Mouse (Mus musculus) kidney, embryonic 14.5 days (tissue): Measurements from ENCODE around the gene Syt9. TPM values are rescaled to one million over a fixed set of nuclear protein-coding genes. Genes with fewer than 3 reads are reported as not detected.
A peak's percentile ranks its signal among the peaks of the same experiment; 100 is the strongest.
"Not testable (repeated sequence)": the region's sequence is repeated elsewhere in the genome, so short reads cannot be mapped to it uniquely, and the experiment has no call there.

Source experiments
- ATAC-seq: fragments of 200-750 bp; cut with Nextera tagmentation; 2 replicates; pipeline ENCODE4 v1.8.0; 2017; ENCODE audit warnings: moderate number of reproducible peaks, mild to moderate bottlenecking, moderate TSS enrichment, moderate library complexity; ENCODE audit not compliant: low FRiP score, low TSS enrichment
- H3K27ac ChIP-seq: fragments of 300-500 bp; sonication (generic); 2 replicates; pipeline ENCODE4 v1.5.1; 2014; ENCODE audit warnings: low read depth, mild to moderate bottlenecking, low read length, moderate library complexity, mixed read lengths
- H3K27me3 ChIP-seq: fragments of 300-500 bp; sonication (generic); 2 replicates; pipeline ENCODE4 v1.6.1; 2014; ENCODE audit warnings: mild to moderate bottlenecking, low read length; ENCODE audit not compliant: control insufficient read depth, insufficient read depth
- H3K36me3 ChIP-seq: fragments of 300-500 bp; sonication (generic); 2 replicates; pipeline ENCODE4 v1.6.1; 2014; ENCODE audit warnings: low read length, mixed read lengths; ENCODE audit not compliant: control insufficient read depth, insufficient read depth
- H3K4me1 ChIP-seq: fragments of 300-500 bp; sonication (generic); 2 replicates; pipeline ENCODE4 v1.6.1; 2014; ENCODE audit warnings: low read length, mixed read lengths; ENCODE audit not compliant: control insufficient read depth, insufficient read depth
- H3K4me2 ChIP-seq: fragments of 300-500 bp; sonication (generic); replicated peaks from 2 replicates; pipeline ENCODE4 v1.6.1; 2014; ENCODE audit warnings: low read depth, mild to moderate bottlenecking, low read length
- H3K4me3 ChIP-seq: fragments of 300-500 bp; sonication (generic); 2 replicates; pipeline ENCODE4 v1.5.1; 2014; ENCODE audit warnings: mild to moderate bottlenecking, low read length
- H3K9ac ChIP-seq: fragments of 300-500 bp; sonication (generic); 2 replicates; pipeline ENCODE4 v1.6.1; 2014; ENCODE audit warnings: low read depth, mild to moderate bottlenecking, low read length, moderate library complexity
- H3K9me3 ChIP-seq: fragments of 300-500 bp; sonication (generic); 2 replicates; pipeline ENCODE4 v1.6.1; 2016; ENCODE audit warnings: low read length; ENCODE audit not compliant: control insufficient read depth
- WGBS: fragments of 180-500 bp; shearing (Covaris S2); extraction: QIAGEN DNeasy Blood & Tissue Kit; methylation state at CpG from one replicate; pipeline ENCODE4 v1.1.7; 2014; 5-methylcytosine and 5-hydroxymethylcytosine counted together
- polyA plus RNA-seq: library from polyadenylated mRNA; unstranded; fragments of >200 nt; fragmentation: Nextera tagmentation; extraction: Ambion mirVana; gene quantifications from 2 replicates; pipeline ENCODE4 v1.2.1, GENCODE M21; 2014

The Syt9 gene
- polyA plus RNA-seq, 1 experiment from 2014 or later: 4.8 TPM

GRCm38 (mm10) chr7:107478979-107479965, 108.7 kb downstream of the Syt9 start:
- 46% methylated on average over 7 of the region's 7 CpGs for WGBS
- no peak overlapping the region for H3K27ac ChIP-seq

DNA sequence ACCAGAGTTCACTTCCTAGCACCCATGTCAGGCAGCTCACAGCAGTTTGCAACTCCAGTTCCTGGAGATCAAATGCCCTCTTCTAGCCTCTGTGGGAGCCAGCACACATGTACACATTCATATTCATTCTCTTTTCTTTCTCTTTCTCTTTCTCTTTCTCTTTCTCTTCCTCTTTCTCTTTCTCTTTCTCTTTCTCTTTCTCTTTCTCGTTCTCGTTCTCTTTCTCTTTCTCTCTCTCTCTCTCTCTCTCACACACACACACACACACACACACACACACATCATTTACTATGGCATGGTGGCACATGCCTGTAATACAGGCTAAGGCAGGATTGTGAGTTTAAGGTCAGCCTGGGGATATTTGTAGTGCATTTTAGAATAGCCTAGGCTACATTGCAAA, 115.2 kb downstream of the Syt9 start:
- not testable (repeated sequence) for H3K4me3 ChIP-seq, H3K4me1 ChIP-seq, ATAC-seq, H3K27me3 ChIP-seq, H3K9me3 ChIP-seq, H3K9ac ChIP-seq, H3K36me3 ChIP-seq, H3K4me2 ChIP-seq, H3K27ac ChIP-seq
- WGBS: 88% methylated on average over 2 of the region's 2 CpGs

More at GRCm38 (mm10) chr7:107478979-107479965, 108.7 kb downstream of the Syt9 start:
- no peaks in the 10 kb centered on the region for H3K9me3 ChIP-seq
- 0 out of 2 replicates have a peak, but pooled peaks have one; percentile 32 for ATAC-seq
- H3K4me1 ChIP-seq: no peaks in the 10 kb centered on the region
- no peak overlapping the region for H3K9ac ChIP-seq
- no peaks in the 10 kb centered on the region for H3K36me3 ChIP-seq
- H3K27me3 ChIP-seq: no peaks in the 10 kb centered on the region
- H3K4me2 ChIP-seq: no peak overlapping the region
- H3K4me3 ChIP-seq: no peak overlapping the region

DNA sequence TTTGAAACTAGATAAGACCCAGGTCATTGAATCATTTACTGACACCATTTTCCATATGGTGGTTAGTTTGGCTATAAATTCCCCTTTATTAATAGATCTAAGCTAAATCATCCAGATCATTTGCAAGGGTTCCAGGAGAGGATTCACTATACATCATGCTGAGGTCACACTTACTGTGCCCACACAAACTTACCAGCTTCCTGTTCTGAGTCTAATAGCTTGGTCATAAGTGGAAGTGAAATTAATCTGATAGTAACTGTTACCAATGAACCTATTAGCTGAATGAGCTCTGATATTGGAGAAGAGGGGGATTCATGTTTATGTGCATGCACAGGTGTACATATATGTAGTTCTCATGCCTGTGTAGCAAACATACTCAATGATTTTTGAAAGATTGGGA, 124.9 kb downstream of the Syt9 start:
- Histone ChIP-seq H3K9me3 (no peaks in the 10 kb centered on the region), H3K4me2 (no peak overlapping the region), H3K4me3 (no peak overlapping the region), H3K4me1 (no peaks in the 10 kb centered on the region), H3K27ac (no peak overlapping the region), H3K36me3 (no peaks in the 10 kb centered on the region), H3K9ac (no peak overlapping the region), H3K27me3 (no peaks in the 10 kb centered on the region)
- no peak for ATAC-seq

DNA sequence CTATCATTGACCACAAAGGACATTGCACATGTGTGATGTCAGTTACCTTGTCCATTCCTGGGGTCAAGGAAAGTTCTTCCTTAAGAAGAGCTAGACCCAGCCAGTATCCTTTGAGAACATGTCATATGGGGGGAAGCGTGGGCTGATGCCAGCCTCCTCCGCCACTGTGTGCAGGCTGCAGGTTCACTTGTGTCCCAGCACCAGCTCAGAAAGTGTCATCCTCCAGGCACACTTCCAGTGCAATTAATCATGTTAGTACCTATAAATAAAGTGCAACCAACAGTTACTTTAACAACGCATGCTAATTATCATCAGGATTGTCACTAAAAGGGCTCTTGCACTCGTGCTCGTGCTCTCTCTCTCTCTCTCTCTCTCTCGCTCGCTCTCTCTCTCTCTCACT, 126.4 kb downstream of the Syt9 start:
- H3K4me1 ChIP-seq: no peaks in the 10 kb centered on the region
- no peaks in the 10 kb centered on the region for H3K9me3 ChIP-seq
- no peak overlapping the region for H3K4me3 ChIP-seq
- WGBS: 75% methylated on average over 7 of the region's 7 CpGs
- H3K27ac ChIP-seq: no peak overlapping the region
- no peak for ATAC-seq
- no peaks in the 10 kb centered on the region for H3K27me3 ChIP-seq
- H3K36me3 ChIP-seq: no peaks in the 10 kb centered on the region
- no peak overlapping the region for H3K4me2 ChIP-seq
- no peak overlapping the region for H3K9ac ChIP-seq

DNA sequence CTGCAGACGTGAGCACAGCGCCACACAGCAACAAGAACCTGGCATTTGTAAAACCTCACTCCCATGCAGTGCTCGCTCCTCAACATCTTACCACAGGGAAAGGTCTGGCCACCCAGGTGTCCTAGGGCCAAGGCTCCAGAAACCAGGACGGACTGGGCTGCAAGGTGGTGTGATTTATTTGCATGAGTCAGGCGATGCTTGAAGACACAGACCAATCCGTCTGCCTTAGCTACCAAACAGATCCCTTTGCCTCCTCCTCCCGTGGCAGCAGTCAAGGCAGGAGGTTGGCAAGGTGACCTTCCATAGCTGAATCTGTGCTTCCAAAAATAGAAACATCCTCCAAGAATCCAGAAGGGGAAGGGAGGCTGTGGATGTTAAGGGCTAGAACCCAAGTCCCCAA, 130.1 kb downstream of the Syt9 start:
- H3K4me1 ChIP-seq: no peaks in the 10 kb centered on the region
- H3K27ac ChIP-seq: no peak overlapping the region
- no peak overlapping the region for H3K4me3 ChIP-seq
- H3K9ac ChIP-seq: no peak overlapping the region
- H3K36me3 ChIP-seq: no peaks in the 10 kb centered on the region
- no peak overlapping the region for H3K4me2 ChIP-seq
- 61% methylated on average over 7 of the region's 7 CpGs for WGBS
- ATAC-seq: no peak
- H3K9me3 ChIP-seq: no peaks in the 10 kb centered on the region
- no peaks in the 10 kb centered on the region for H3K27me3 ChIP-seq

GRCm38 (mm10) chr7:107504761-107505712, 134.5 kb downstream of the Syt9 start:
- H3K9me3 ChIP-seq: no peaks in the 10 kb centered on the region
- no peak overlapping the region for H3K4me3 ChIP-seq
- 75% methylated on average over 5 of the region's 5 CpGs for WGBS
- ATAC-seq: no peak
- H3K9ac ChIP-seq: no peak overlapping the region
- H3K27me3 ChIP-seq: no peaks in the 10 kb centered on the region
- no peaks in the 10 kb centered on the region for H3K36me3 ChIP-seq
- H3K27ac ChIP-seq: no peak overlapping the region
- no peak overlapping the region for H3K4me2 ChIP-seq
- H3K4me1 ChIP-seq: no peaks in the 10 kb centered on the region

DNA sequence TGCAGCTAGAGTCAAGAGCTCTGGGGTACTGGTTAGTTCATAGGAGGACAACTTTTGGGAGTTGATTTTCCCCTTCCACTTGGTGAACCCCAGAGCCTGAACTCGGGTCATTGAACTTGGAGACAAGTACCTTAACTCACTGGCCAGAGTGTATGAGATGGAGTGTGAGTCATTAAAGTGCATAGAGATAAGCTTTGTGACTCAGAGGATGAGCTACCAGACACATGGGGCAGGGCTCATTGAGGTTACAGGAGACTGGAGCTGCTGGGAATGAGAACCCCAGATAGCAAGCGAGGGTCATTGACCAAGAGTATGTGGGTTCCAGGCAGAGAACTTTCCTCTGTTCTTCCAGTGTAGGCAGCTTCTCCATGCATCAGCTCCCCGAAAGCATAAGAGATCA, 137.4 kb downstream of the Syt9 start:
- Histone ChIP-seq H3K27me3 (no peaks in the 10 kb centered on the region), H3K9me3 (no peaks in the 10 kb centered on the region), H3K4me2 (no peak overlapping the region), H3K27ac (no peak overlapping the region), H3K4me1 (no peaks in the 10 kb centered on the region), H3K9ac (no peak overlapping the region), H3K4me3 (no peak overlapping the region), H3K36me3 (no peaks in the 10 kb centered on the region)
- ATAC-seq: no peak
- 86% methylated on average over 3 of the region's 3 CpGs for WGBS

DNA sequence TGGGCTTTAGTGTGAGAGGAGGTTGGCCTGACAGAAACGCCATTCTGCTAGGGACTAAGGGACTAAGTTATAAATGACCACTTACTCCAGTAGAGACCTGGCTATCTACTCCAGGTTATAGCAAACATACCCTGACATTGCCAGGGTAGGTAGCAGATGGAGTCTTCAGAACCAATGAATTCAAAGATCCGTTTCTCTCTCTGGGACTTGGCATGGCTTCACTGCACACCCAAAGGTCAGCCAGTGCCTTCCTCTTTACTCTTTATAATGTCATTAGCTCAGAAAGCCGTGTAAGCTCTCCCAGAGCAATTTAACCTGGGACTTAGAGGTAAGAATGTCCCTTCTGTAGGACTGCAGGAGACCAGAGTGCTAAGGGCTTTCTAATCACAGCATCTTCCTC, 139.2 kb downstream of the Syt9 start:
- ATAC-seq: no peak
- no peaks in the 10 kb centered on the region for H3K4me1 ChIP-seq
- no peak overlapping the region for H3K4me2 ChIP-seq
- H3K27ac ChIP-seq: no peak overlapping the region
- H3K9me3 ChIP-seq: no peaks in the 10 kb centered on the region
- H3K27me3 ChIP-seq: no peaks in the 10 kb centered on the region
- H3K36me3 ChIP-seq: no peaks in the 10 kb centered on the region
- H3K4me3 ChIP-seq: no peak overlapping the region
- no peak overlapping the region for H3K9ac ChIP-seq
- 67% methylated on average over 3 of the region's 3 CpGs for WGBS
